Mouse (Mus musculus): ENCODE data around the gene Ier5. TPM values are rescaled to one million over a fixed set of nuclear protein-coding genes. Genes with fewer than 3 reads are reported as not detected.

Ier5 gene
- polyA plus RNA-seq, 1 experiment = 18.8 TPM

DNA sequence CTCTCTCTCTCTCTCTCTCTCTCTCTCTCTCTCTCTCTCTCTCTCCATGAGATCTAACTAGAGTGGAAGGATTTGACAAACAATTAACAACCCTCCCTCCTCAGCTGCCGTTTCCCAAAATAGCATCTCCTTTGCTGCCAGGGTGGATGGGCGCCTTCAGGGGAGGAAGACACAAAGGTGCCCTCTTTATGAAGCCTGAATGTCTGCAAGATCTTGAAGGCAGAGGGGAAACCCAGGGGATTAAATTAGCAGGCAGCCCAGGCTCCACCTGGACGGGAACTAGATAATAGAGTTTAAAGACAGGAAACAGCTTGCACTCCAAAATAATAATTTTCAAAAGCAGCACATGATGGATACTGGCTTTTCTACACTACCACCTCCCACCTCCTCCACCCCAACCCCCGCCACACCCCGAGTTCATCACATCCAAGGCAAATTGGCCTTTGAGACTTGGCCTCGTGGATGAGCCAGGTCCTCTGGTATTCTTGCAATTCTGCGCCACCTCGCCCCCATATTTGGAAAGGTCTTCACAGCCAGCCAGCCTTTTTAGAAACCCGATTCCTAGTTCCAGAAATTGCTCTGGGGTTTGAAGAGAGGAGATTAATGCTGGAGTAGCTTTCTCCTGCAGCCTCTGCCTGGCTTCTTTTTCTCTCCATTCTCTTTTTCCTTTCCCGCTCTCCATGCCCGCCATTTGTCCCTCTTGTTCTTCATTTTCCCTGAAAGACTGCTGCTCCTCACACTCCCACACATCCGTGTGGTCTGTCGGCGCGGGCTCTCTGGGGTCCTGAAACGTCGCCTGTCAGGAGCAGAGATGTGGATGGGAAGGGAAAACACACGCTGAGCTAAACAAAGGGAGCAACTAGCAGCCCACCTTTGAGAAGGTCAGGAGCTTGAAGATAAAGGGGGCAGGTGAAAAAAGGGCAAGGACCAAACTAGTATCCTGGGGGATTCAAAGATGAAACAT, 10.2 kb upstream of the Ier5 start:
- no peaks in the 10 kb centered on the region; the same call in 1 of the 2 replicates for H3K4me1 ChIP-seq (ENCODE audit: control insufficient read depth, insufficient read depth, low read length)
- no peak overlapping the region for H3K27ac ChIP-seq (ENCODE audit: control insufficient read depth, insufficient read depth, low read depth, low read length, poor library complexity)
- H3K4me3 ChIP-seq (replicated peaks; ENCODE audit: control insufficient read depth, low read depth, low read length) = no peak overlapping the region
- no peak for TF ChIP-seq POLR2A (IDR thresholded peaks at IDR 0.05; ENCODE audit: borderline replicate concordance, control insufficient read depth, low read depth, low read length)
- 63% methylated on average over 18 of the region's 18 CpGs for WGBS

- no peak overlapping the region for H3K27ac ChIP-seq (ENCODE audit: control insufficient read depth, insufficient read depth, low read depth, low read length, poor library complexity)
- WGBS = 34% methylated on average over 4 of the region's 4 CpGs
- no peak overlapping the region for H3K4me3 ChIP-seq (replicated peaks; ENCODE audit: control insufficient read depth, low read depth, low read length)
- no peaks in the 10 kb centered on the region; the same call in 1 of the 2 replicates for H3K4me1 ChIP-seq (ENCODE audit: control insufficient read depth, insufficient read depth, low read length)
- TF ChIP-seq POLR2A (IDR thresholded peaks at IDR 0.05; ENCODE audit: borderline replicate concordance, control insufficient read depth, low read depth, low read length) = no peak
- no peak for TF ChIP-seq CTCF (IDR thresholded peaks at IDR 0.05; ENCODE audit: control insufficient read depth, insufficient read depth, low read length)
Observed at GRCm38 (mm10) chr1:155108412-155108811, 9.0 kb upstream of the Ier5 start.

GRCm38 (mm10) chr1:155107843-155108242, 8.4 kb upstream of the Ier5 start:
- no peak overlapping the region for H3K4me3 ChIP-seq (replicated peaks; ENCODE audit: control insufficient read depth, low read depth, low read length)
- TF ChIP-seq POLR2A (IDR thresholded peaks at IDR 0.05; ENCODE audit: borderline replicate concordance, control insufficient read depth, low read depth, low read length) = no peak
- TF ChIP-seq CTCF (IDR thresholded peaks at IDR 0.05; ENCODE audit: control insufficient read depth, insufficient read depth, low read length) = no peak
- H3K4me1 ChIP-seq (ENCODE audit: control insufficient read depth, insufficient read depth, low read length) = no peaks in the 10 kb centered on the region; the same call in 1 of the 2 replicates
- no peak overlapping the region for H3K27ac ChIP-seq (ENCODE audit: control insufficient read depth, insufficient read depth, low read depth, low read length, poor library complexity)
- 26% methylated on average over 5 of the region's 5 CpGs for WGBS

DNA sequence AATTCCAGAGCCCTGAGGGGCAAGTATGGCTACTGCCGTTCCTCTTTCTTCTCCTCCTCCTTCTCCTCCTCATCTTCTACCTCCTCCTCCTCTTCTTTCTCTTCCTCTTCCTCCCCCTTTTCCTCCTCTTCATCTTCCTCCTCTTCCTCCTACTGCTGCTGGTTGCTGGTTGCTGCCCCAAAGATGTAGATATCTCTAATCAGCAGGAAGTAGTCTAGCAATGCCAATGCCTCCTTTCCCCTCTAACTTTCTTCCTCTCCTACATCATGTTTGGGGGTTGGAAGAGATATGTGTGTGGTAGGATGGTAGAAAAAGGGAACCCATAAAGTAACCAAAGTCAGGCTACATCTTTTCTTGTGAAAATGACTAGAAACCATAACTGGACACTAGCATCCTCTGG, 6.9 kb upstream of the Ier5 start:
- WGBS = 38% methylated on average over 1 of the region's 1 CpGs
- H3K4me1 ChIP-seq (ENCODE audit: control insufficient read depth, insufficient read depth, low read length) = no peaks in the 10 kb centered on the region; the same call in 1 of the 2 replicates
- no peak for TF ChIP-seq POLR2A (IDR thresholded peaks at IDR 0.05; ENCODE audit: borderline replicate concordance, control insufficient read depth, low read depth, low read length)
- no peak for TF ChIP-seq CTCF (IDR thresholded peaks at IDR 0.05; ENCODE audit: control insufficient read depth, insufficient read depth, low read length)
- no peak overlapping the region for H3K27ac ChIP-seq (ENCODE audit: control insufficient read depth, insufficient read depth, low read depth, low read length, poor library complexity)
- H3K4me3 ChIP-seq (replicated peaks; ENCODE audit: control insufficient read depth, low read depth, low read length) = no peak overlapping the region

GRCm38 (mm10) chr1:155103991-155104390, 4.6 kb upstream of the Ier5 start:
- Histone ChIP-seq H3K27ac (ENCODE audit: control insufficient read depth, insufficient read depth, low read depth, low read length, poor library complexity) (no peak overlapping the region), H3K4me1 (ENCODE audit: control insufficient read depth, insufficient read depth, low read length) (no peaks in the 10 kb centered on the region; the same call in 1 of the 2 replicates), H3K4me3 (replicated peaks; ENCODE audit: control insufficient read depth, low read depth, low read length) (no peak overlapping the region)
- WGBS = 71% methylated on average over 5 of the region's 5 CpGs
- TF ChIP-seq CTCF (IDR thresholded peaks at IDR 0.05; ENCODE audit: control insufficient read depth, insufficient read depth, low read length) (no peak), POLR2A (IDR thresholded peaks at IDR 0.05; ENCODE audit: borderline replicate concordance, control insufficient read depth, low read depth, low read length) (no peak)

DNA sequence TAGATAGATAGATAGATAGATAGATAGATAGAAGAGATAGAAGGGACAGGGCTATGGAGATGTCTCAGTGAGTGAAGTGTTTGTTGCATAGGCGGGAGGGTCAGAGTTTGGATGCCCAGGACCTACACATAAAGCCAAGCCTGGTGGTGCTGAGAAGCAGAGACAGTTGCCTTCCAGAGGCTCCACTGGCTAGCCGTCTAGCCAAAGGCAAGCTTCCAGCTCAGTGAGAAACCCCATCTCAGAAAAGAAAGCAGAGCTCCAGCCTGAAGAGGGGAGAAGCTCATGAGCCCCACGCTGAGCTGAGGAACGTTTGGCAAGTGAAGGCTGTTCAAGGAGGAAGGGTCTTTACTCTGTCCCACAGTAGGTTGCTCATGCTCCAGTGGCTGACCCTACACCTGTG, 3.2 kb upstream of the Ier5 start:
- Histone ChIP-seq H3K27ac (ENCODE audit: control insufficient read depth, insufficient read depth, low read depth, low read length, poor library complexity) (no peak overlapping the region), H3K4me1 (ENCODE audit: control insufficient read depth, insufficient read depth, low read length) (no peaks in the 10 kb centered on the region), H3K4me3 (replicated peaks; ENCODE audit: control insufficient read depth, low read depth, low read length) (no peak overlapping the region)
- TF ChIP-seq CTCF (IDR thresholded peaks at IDR 0.05; ENCODE audit: control insufficient read depth, insufficient read depth, low read length) = no peak
- no peak for TF ChIP-seq POLR2A (IDR thresholded peaks at IDR 0.05; ENCODE audit: borderline replicate concordance, control insufficient read depth, low read depth, low read length)
- 84% methylated on average over 4 of the region's 4 CpGs for WGBS

GRCm38 (mm10) chr1:155098486-155099279, 753 bp downstream of the Ier5 start:
- TF ChIP-seq POLR2A (IDR thresholded peaks at IDR 0.05; ENCODE audit: borderline replicate concordance, control insufficient read depth, low read depth, low read length) (peak; percentile 5; the same call in 1 of the 2 replicates), CTCF (IDR thresholded peaks at IDR 0.05; ENCODE audit: control insufficient read depth, insufficient read depth, low read length) (no peak)
- under 1% methylated on average over 93 of the region's 93 CpGs for WGBS
- Histone ChIP-seq H3K4me3 (replicated peaks; ENCODE audit: control insufficient read depth, low read depth, low read length) (peak overlapping the region; percentile 81), H3K27ac (ENCODE audit: control insufficient read depth, insufficient read depth, low read depth, low read length, poor library complexity) (peak overlapping the region; percentile 96), H3K4me1 (ENCODE audit: control insufficient read depth, insufficient read depth, low read length) (no peaks in the 10 kb centered on the region; the same call in 1 of the 2 replicates)

GRCm38 (mm10) chr1:155097931-155098485, 1.4 kb downstream of the Ier5 start:
- peak overlapping the region; percentile 96 for H3K27ac ChIP-seq (ENCODE audit: control insufficient read depth, insufficient read depth, low read depth, low read length, poor library complexity)
- peaks cover 2% of the 10 kb centered on the region; the same call in 1 of the 2 replicates for H3K4me1 ChIP-seq (ENCODE audit: control insufficient read depth, insufficient read depth, low read length)
- under 1% methylated on average over 33 of the region's 33 CpGs for WGBS
- peak overlapping the region; percentile 81 for H3K4me3 ChIP-seq (replicated peaks; ENCODE audit: control insufficient read depth, low read depth, low read length)
- TF ChIP-seq CTCF (IDR thresholded peaks at IDR 0.05; ENCODE audit: control insufficient read depth, insufficient read depth, low read length) (no peak), POLR2A (IDR thresholded peaks at IDR 0.05; ENCODE audit: borderline replicate concordance, control insufficient read depth, low read depth, low read length) (no peak)

All from bone marrow, adult 2 months (tissue).